Mouse (Mus musculus): ENCODE data around the gene Atxn7l2. TPM values are rescaled to one million over a fixed set of nuclear protein-coding genes. Genes with fewer than 3 reads are reported as not detected.
A peak's percentile ranks its signal among the peaks of the same experiment; 100 is the strongest.
"Not testable (repeated sequence)": the region's sequence is repeated elsewhere in the genome, so short reads cannot be mapped to it uniquely, and the experiment has no call there.

Atxn7l2 gene
- total RNA-seq (2015): 4.0 and 4.2 TPM in 2 replicates
- 1.6 and 3.0 TPM in 2 replicates for total RNA-seq (2017)

- ATAC-seq (replicated peaks; ENCODE audit: poor library complexity): peak; percentile 68
These were observed at the start of gene Atxn7l2 for GRCm38 (mm10) chr3:108210771-108211139. Atxn7l2 (minus strand) TSS chr3:108210934.

- ATAC-seq (replicated peaks; ENCODE audit: poor library complexity): peak; percentile 25; the same call in 1 of the 2 replicates
These were observed 48.6 kb upstream of the Atxn7l2 start for GRCm38 (mm10) chr3:108259319-108259718.

GRCm38 (mm10) chr3:108257831-108258500, 47.2 kb upstream of the Atxn7l2 start:
- ATAC-seq (replicated peaks; ENCODE audit: poor library complexity): no peak

GRCm38 (mm10) chr3:108256719-108257637, 46.2 kb upstream of the Atxn7l2 start, which contains the start of gene Psma5:
Psma5 (plus strand) TSS chr3:108256926.
- peak; percentile 98 for ATAC-seq (replicated peaks; ENCODE audit: poor library complexity)

GRCm38 (mm10) chr3:108246857-108247256, 36.1 kb upstream of the Atxn7l2 start:
- ATAC-seq (replicated peaks; ENCODE audit: poor library complexity): no peak

- ATAC-seq (replicated peaks; ENCODE audit: poor library complexity): no peak
These were observed 30.6 kb upstream of the Atxn7l2 start for GRCm38 (mm10) chr3:108241243-108241839.

GRCm38 (mm10) chr3:108237474-108238102, 26.9 kb upstream of the Atxn7l2 start:
- ATAC-seq (replicated peaks; ENCODE audit: poor library complexity): not testable (repeated sequence)

- ATAC-seq (replicated peaks; ENCODE audit: poor library complexity): no peak
These were observed 20.9 kb upstream of the Atxn7l2 start for GRCm38 (mm10) chr3:108231646-108232045.

GRCm38 (mm10) chr3:108227521-108227920, 16.8 kb upstream of the Atxn7l2 start:
- no peak for ATAC-seq (replicated peaks; ENCODE audit: poor library complexity)

GRCm38 (mm10) chr3:108226558-108227350, 16.0 kb upstream of the Atxn7l2 start, which contains the start of gene Sypl2:
Sypl2 (minus strand) TSS chr3:108226648.
- ATAC-seq (replicated peaks; ENCODE audit: poor library complexity): peak; percentile 64

GRCm38 (mm10) chr3:108225711-108226557, 15.2 kb upstream of the Atxn7l2 start:
- ATAC-seq (replicated peaks; ENCODE audit: poor library complexity): no peak

- no peak for ATAC-seq (replicated peaks; ENCODE audit: poor library complexity)
These were observed 9.9 kb upstream of the Atxn7l2 start for GRCm38 (mm10) chr3:108220661-108221060.

- ATAC-seq (replicated peaks; ENCODE audit: poor library complexity): no peak
These were observed 4.0 kb upstream of the Atxn7l2 start for GRCm38 (mm10) chr3:108214734-108215133.

GRCm38 (mm10) chr3:108212406-108212805, 1.7 kb upstream of the Atxn7l2 start:
- no peak for ATAC-seq (replicated peaks; ENCODE audit: poor library complexity)

GRCm38 (mm10) chr3:108211845-108212244, 1.1 kb upstream of the Atxn7l2 start:
- ATAC-seq (replicated peaks; ENCODE audit: poor library complexity): no peak

GRCm38 (mm10) chr3:108209946-108210770, 576 bp downstream of the Atxn7l2 start:
- peak; percentile 89 for ATAC-seq (replicated peaks; ENCODE audit: poor library complexity)

- no peak for ATAC-seq (replicated peaks; ENCODE audit: poor library complexity)
These were observed 1.2 kb downstream of the Atxn7l2 start for GRCm38 (mm10) chr3:108209536-108209935.

GRCm38 (mm10) chr3:108209001-108209400, 1.7 kb downstream of the Atxn7l2 start:
- ATAC-seq (replicated peaks; ENCODE audit: poor library complexity): no peak
